Mouse (Mus musculus) G1E (cell line): ENCODE data around the gene Ccdc12.

ENCODE experiments used
- CTCF ChIP-seq: IDR thresholded peaks from 2 replicates; pipeline ENCODE4 v1.5.1; 2012; ENCODE audit warnings: low read depth, low read length, inconsistent platforms, mixed read lengths
- GATA1 ChIP-seq: IDR thresholded peaks from 2 replicates; pipeline ENCODE4 v1.6.1; 2012; ENCODE audit warnings: borderline replicate concordance, low read length, inconsistent platforms, mixed read lengths
- GATA2 ChIP-seq: IDR thresholded peaks from 2 replicates; pipeline ENCODE4 v1.6.1; 2012; ENCODE audit warnings: low read depth, low read length, inconsistent platforms, borderline replicate concordance
- POLR2AphosphoS5 ChIP-seq: IDR thresholded peaks from 2 replicates; pipeline ENCODE4 v1.6.1; 2012; ENCODE audit warnings: low read depth, low read length, inconsistent platforms; ENCODE audit not compliant: insufficient replicate concordance
- TAL1 ChIP-seq: conservative IDR thresholded peaks from 2 replicates; pipeline ENCODE4 v1.6.1; 2012; ENCODE audit warnings: low read depth, low read length, inconsistent platforms, mixed read lengths

GRCm38 (mm10) chr9:110620180-110620579 lies 36.1 kb upstream of the Ccdc12 start:
- TF ChIP-seq GATA2: no peak
- TF ChIP-seq CTCF: no peak
- no peak for TF ChIP-seq GATA1
- no peak for TF ChIP-seq TAL1
- TF ChIP-seq POLR2AphosphoS5: no peak
